Mouse (Mus musculus): ENCODE results near the gene Rab1b. TPM values are rescaled to one million over a fixed set of nuclear protein-coding genes. Genes with fewer than 3 reads are reported as not detected.

The Rab1b gene
- polyA plus RNA-seq, 1 experiment from 2014 or later = 214 TPM

DNA sequence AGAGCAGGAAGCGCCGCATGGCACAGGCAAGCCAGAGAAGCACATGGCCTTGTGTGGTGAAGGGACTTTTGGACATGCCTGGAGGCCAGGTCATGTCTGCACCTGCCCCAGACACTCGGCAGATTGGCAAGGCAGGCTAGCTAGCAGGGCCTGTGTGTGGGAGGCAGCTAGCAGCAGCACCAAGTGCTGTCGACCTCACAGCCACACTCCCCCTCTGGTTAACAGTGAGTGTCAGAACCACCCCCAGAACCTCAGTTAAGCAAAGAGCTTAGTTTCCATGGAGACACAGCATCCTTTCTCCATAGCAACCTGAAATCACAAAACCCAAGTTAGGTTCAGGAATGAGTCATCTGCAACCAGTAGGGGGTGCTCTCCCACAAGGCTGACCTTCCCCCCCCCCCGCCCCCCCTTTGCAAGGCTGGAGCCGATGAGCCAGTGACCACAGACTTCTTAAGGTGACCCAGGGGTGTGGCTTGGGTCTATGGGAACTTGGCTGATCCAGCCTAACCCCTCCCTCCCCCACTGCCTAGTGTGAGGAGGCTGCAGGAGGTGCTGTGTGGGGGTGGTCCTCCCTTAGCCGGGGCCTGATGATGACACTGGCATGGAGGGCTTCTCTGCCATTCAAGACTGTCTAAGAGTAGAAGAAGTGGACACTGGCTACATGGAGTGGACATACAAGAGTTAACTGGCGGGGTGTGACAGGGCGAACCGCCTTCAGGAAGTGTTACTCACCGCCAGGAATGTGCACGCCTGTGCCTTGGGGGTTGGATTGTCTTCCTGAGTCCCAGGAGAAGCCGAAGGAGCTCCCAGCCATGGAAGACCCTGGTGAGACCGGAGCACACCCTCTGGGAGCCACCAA lies 56.6 kb downstream of the Rab1b start, which contains the start of gene Rin1:
Gene Rin1 (plus strand): TSS at position 435 of the 859 bp plus-strand sequence.
- Histone ChIP-seq H3K27me3 (ENCODE audit: control insufficient read depth, insufficient read depth, low read length) (peaks cover 23% of the 10 kb centered on the region), H3K4me3 (ENCODE audit: low read depth, low read length) (peak within 1 kb of the TSS; percentile 7; the same call in 1 of the 2 replicates), H3K9me3 (replicated peaks; ENCODE audit: control insufficient read depth, low read length) (no peaks in the 10 kb centered on the region), H3K27ac (replicated peaks; ENCODE audit: low read depth, low read length) (no peak within 1 kb of the TSS), H3K9ac (replicated peaks; ENCODE audit: low read length) (peak within 1 kb of the TSS; percentile 22; the same call in 1 of the 2 replicates), H3K4me1 (ENCODE audit: control insufficient read depth, insufficient read depth, low read length) (peaks cover 3% of the 10 kb centered on the region), H3K36me3 (replicated peaks; ENCODE audit: control insufficient read depth, insufficient read depth, low read depth, low read length) (peaks cover 2% of the 10 kb centered on the region), H3K4me2 (ENCODE audit: low read depth, low read length) (peak within 1 kb of the TSS; percentile 26)
- ATAC-seq (replicated peaks; ENCODE audit: insufficient number of reproducible peaks, low FRiP score, low TSS enrichment, low read depth) = 0 out of 2 replicates have a peak, but pooled peaks have one; percentile 16
- 16% methylated on average over 13 of the region's 14 CpGs for WGBS
- peak; percentile 71 for DNase-seq (ENCODE audit: low spot score)

DNA sequence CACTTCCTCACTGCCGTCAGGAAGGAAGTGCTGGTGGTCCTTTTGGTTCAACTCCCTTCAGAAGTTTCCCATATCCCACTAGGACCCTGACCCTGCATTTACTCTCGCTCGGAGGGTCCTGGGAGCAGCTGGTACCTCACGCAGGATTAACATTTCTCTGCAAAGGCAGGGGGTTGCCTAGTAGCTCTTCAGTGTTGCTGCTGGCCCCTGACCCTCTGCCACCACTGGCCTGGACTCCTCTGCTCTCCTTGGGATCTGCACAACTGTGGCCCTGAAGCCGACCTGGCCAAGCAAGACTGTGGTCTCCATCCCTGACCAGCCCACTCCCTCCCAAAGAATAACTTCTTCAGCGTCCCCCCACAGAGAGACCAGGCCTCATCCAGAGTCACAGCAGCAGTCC lies 57.5 kb downstream of the Rab1b start:
- 74% methylated on average over 6 of the region's 6 CpGs for WGBS
- DNase-seq (ENCODE audit: low spot score) = no peak
- Histone ChIP-seq H3K4me2 (ENCODE audit: low read depth, low read length) (no peak overlapping the region), H3K9ac (replicated peaks; ENCODE audit: low read length) (no peak overlapping the region), H3K4me3 (ENCODE audit: low read depth, low read length) (no peak overlapping the region), H3K9me3 (replicated peaks; ENCODE audit: control insufficient read depth, low read length) (no peaks in the 10 kb centered on the region), H3K27ac (replicated peaks; ENCODE audit: low read depth, low read length) (no peak overlapping the region), H3K4me1 (ENCODE audit: control insufficient read depth, insufficient read depth, low read length) (peaks cover 3% of the 10 kb centered on the region), H3K27me3 (ENCODE audit: control insufficient read depth, insufficient read depth, low read length) (peaks cover 23% of the 10 kb centered on the region), H3K36me3 (replicated peaks; ENCODE audit: control insufficient read depth, insufficient read depth, low read depth, low read length) (peaks cover 2% of the 10 kb centered on the region)
- ATAC-seq (replicated peaks; ENCODE audit: insufficient number of reproducible peaks, low FRiP score, low TSS enrichment, low read depth) = no peak

Other genes starting within 250 kb of the Rab1b start
- gene Actn3, start 229.2 kb downstream of the Rab1b start, polyA plus RNA-seq (2014; fragmentation: Nextera tagmentation; extraction: Ambion mirVana) = 4.3 and 5.6 TPM in 2 replicates
- 7.4 and 8.7 TPM in 2 replicates for gene Zdhhc24, start 228.4 kb downstream of the Rab1b start, polyA plus RNA-seq (2014; fragmentation: Nextera tagmentation; extraction: Ambion mirVana)
- gene Bbs1, start 200.4 kb downstream of the Rab1b start, polyA plus RNA-seq (2014; fragmentation: Nextera tagmentation; extraction: Ambion mirVana) = 4.7 and 4.8 TPM in 2 replicates
- 133 and 138 TPM in 2 replicates for gene Dpp3, start 178.8 kb downstream of the Rab1b start, polyA plus RNA-seq (2014; fragmentation: Nextera tagmentation; extraction: Ambion mirVana)
- 1.7 TPM in 2 replicates for gene Peli3, start 163.9 kb downstream of the Rab1b start, polyA plus RNA-seq (2014; fragmentation: Nextera tagmentation; extraction: Ambion mirVana)
- 164 and 173 TPM in 2 replicates for gene Mrpl11, start 144.9 kb downstream of the Rab1b start, polyA plus RNA-seq (2014; fragmentation: Nextera tagmentation; extraction: Ambion mirVana)
- not detected in 2 replicates for gene Npas4, start 116.8 kb downstream of the Rab1b start, polyA plus RNA-seq (2014; fragmentation: Nextera tagmentation; extraction: Ambion mirVana)
- gene Slc29a2, start 83.2 kb downstream of the Rab1b start, polyA plus RNA-seq (2014; fragmentation: Nextera tagmentation; extraction: Ambion mirVana) = 3.9 and 4.4 TPM in 2 replicates
- gene B4gat1, start 68.2 kb downstream of the Rab1b start, polyA plus RNA-seq (2014; fragmentation: Nextera tagmentation; extraction: Ambion mirVana) = 38.5 and 40.8 TPM in 2 replicates
- gene AC124502.3, start 68.2 kb downstream of the Rab1b start, polyA plus RNA-seq (2014; fragmentation: Nextera tagmentation; extraction: Ambion mirVana) = 0.96 and 1.6 TPM in 2 replicates
- 47.5 and 47.9 TPM in 2 replicates for gene Brms1, start 65.7 kb downstream of the Rab1b start, polyA plus RNA-seq (2014; fragmentation: Nextera tagmentation; extraction: Ambion mirVana)
- gene Rin1, start 56.6 kb downstream of the Rab1b start, polyA plus RNA-seq (2014; fragmentation: Nextera tagmentation; extraction: Ambion mirVana) = 0.99 and 1.2 TPM in 2 replicates
- gene Cd248, start 39.0 kb downstream of the Rab1b start, polyA plus RNA-seq (2014; fragmentation: Nextera tagmentation; extraction: Ambion mirVana) = 43.1 and 48.4 TPM in 2 replicates
- gene Tmem151a, start 21.5 kb downstream of the Rab1b start, polyA plus RNA-seq (2014; fragmentation: Nextera tagmentation; extraction: Ambion mirVana) = 1.8 and 2.1 TPM in 2 replicates
- gene Yif1a, start 18.5 kb downstream of the Rab1b start, polyA plus RNA-seq (2014; fragmentation: Nextera tagmentation; extraction: Ambion mirVana) = 62.8 and 75.8 TPM in 2 replicates
- gene Cnih2, start 8.6 kb downstream of the Rab1b start, polyA plus RNA-seq (2014; fragmentation: Nextera tagmentation; extraction: Ambion mirVana) = 48.9 and 54.0 TPM in 2 replicates
- gene Klc2, start 11.5 kb upstream of the Rab1b start, polyA plus RNA-seq (2014; fragmentation: Nextera tagmentation; extraction: Ambion mirVana) = 18.9 and 19.8 TPM in 2 replicates
- gene Pacs1, start 166.0 kb upstream of the Rab1b start, polyA plus RNA-seq (2014; fragmentation: Nextera tagmentation; extraction: Ambion mirVana) = 24.4 and 28.4 TPM in 2 replicates
- 375 and 387 TPM in 2 replicates for gene Sf3b2, start 188.4 kb upstream of the Rab1b start, polyA plus RNA-seq (2014; fragmentation: Nextera tagmentation; extraction: Ambion mirVana)
- 8.5 and 11.3 TPM in 2 replicates for gene Gal3st3, start 191.3 kb upstream of the Rab1b start, polyA plus RNA-seq (2014; fragmentation: Nextera tagmentation; extraction: Ambion mirVana)
- gene Catsper1, start 228.7 kb upstream of the Rab1b start, polyA plus RNA-seq (2014; fragmentation: Nextera tagmentation; extraction: Ambion mirVana) = not detected in 2 replicates
- 0.69 and 1.3 TPM in 2 replicates for gene Cst6, start 242.5 kb upstream of the Rab1b start, polyA plus RNA-seq (2014; fragmentation: Nextera tagmentation; extraction: Ambion mirVana)